Mouse (Mus musculus) MEL (cell line): ENCODE data around the gene Lipa. TPM values are rescaled to one million over a fixed set of nuclear protein-coding genes. Genes with fewer than 3 reads are reported as not detected.

Experiments used
- DNase-seq: peaks from one replicate; pipeline ENCODE4 v3.0.0; 2011; ENCODE audit warnings: low read depth, low spot score
- H3K27ac ChIP-seq: 2 replicates; pipeline ENCODE4 v1.5.1; 2012; ENCODE audit warnings: low read depth, mild to moderate bottlenecking, control low read depth, low read length, moderate library complexity; ENCODE audit not compliant: control insufficient read depth
- H3K27me3 ChIP-seq, 2 experiments: fragments of 150-350 bp in 1 of 2; sonication (generic) in 1 of 2; 2 replicates each; pipeline ENCODE4 v1.6.1; 2012; ENCODE audit warnings: low read length in 2 of 2, mild to moderate bottlenecking in 2 of 2, improper control_type of control experiment in 1 of 2, moderate library complexity in 1 of 2; ENCODE audit not compliant: insufficient read depth in 2 of 2, control insufficient read depth in 1 of 2
- H3K36me3 ChIP-seq, 2 experiments: 2 replicates each; pipeline ENCODE4 v1.6.1; 2012 to 2014; ENCODE audit warnings: low read length in 2 of 2, improper control_type of control experiment in 1 of 2, inconsistent platforms in 1 of 2, mild to moderate bottlenecking in 1 of 2; ENCODE audit not compliant: insufficient read depth in 2 of 2, control insufficient read depth in 1 of 2
- H3K4me1 ChIP-seq, 2 experiments: fragments of 150-350 bp in 1 of 2; sonication (generic) in 1 of 2; 2 replicates each; pipeline ENCODE4 v1.6.1; 2012; ENCODE audit warnings: low read length in 2 of 2, improper control_type of control experiment in 1 of 2, mild to moderate bottlenecking in 1 of 2; ENCODE audit not compliant: insufficient read depth in 2 of 2, control insufficient read depth in 1 of 2
- H3K4me3 ChIP-seq, 2 experiments: fragments of 150-350 bp in 1 of 2; sonication (generic) in 1 of 2; 2 replicates each; pipeline ENCODE4 v1.5.1; 2012; ENCODE audit warnings: low read depth in 2 of 2, low read length in 2 of 2, mild to moderate bottlenecking in 2 of 2, moderate library complexity in 2 of 2, control low read depth in 1 of 2, improper control_type of control experiment in 1 of 2; ENCODE audit not compliant: control insufficient read depth in 1 of 2, insufficient read depth in 1 of 2
- H3K79me2 ChIP-seq: 2 replicates; pipeline ENCODE4 v1.6.1; 2012; ENCODE audit warnings: mild to moderate bottlenecking, low read length, moderate library complexity; ENCODE audit not compliant: control insufficient read depth, poor library complexity, insufficient read depth
- H3K9ac ChIP-seq: 2 replicates; pipeline ENCODE4 v1.6.1; 2012; ENCODE audit warnings: low read depth, mild to moderate bottlenecking, control low read depth, low read length, moderate library complexity; ENCODE audit not compliant: control insufficient read depth, poor library complexity, severe bottlenecking
- H3K9me3 ChIP-seq: fragments of 150-350 bp; sonication (generic); replicated peaks from 2 replicates; pipeline ENCODE4 v1.6.1; 2012; ENCODE audit warnings: mild to moderate bottlenecking, low read length, improper control_type of control experiment, moderate library complexity; ENCODE audit not compliant: insufficient read depth
- CTCF ChIP-seq, 3 experiments: IDR thresholded peaks in 2 of 3; conservative IDR thresholded peaks in 1 of 3; 2 replicates each; pipeline ENCODE4 v1.5.1; 2011 to 2012; ENCODE audit warnings: low read length in 3 of 3, low read depth in 2 of 3, mild to moderate bottlenecking in 2 of 3, improper control_type of control experiment in 1 of 3, inconsistent platforms in 1 of 3, mixed read lengths in 1 of 3, moderate library complexity in 1 of 3; ENCODE audit not compliant: control insufficient read depth in 1 of 3, insufficient read depth in 1 of 3, poor library complexity in 1 of 3, severe bottlenecking in 1 of 3
- ETS1 ChIP-seq: IDR thresholded peaks from 2 replicates; pipeline ENCODE4 v1.6.1; 2012; ENCODE audit warnings: low read depth, mild to moderate bottlenecking, inconsistent platforms, low read length, improper control_type of control experiment, moderate library complexity
- GABPA ChIP-seq: IDR thresholded peaks from 2 replicates; pipeline ENCODE4 v1.6.1; 2012; ENCODE audit warnings: low read depth, mild to moderate bottlenecking, inconsistent platforms, low read length, improper control_type of control experiment, moderate library complexity
- GATA1 ChIP-seq: IDR thresholded peaks from 2 replicates; pipeline ENCODE4 v1.6.1; 2011; ENCODE audit warnings: low read depth, low read length, improper control_type of control experiment
- HCFC1 ChIP-seq: IDR thresholded peaks from 2 replicates; pipeline ENCODE4 v1.6.1; 2012; ENCODE audit warnings: low read depth, mild to moderate bottlenecking, inconsistent platforms, low read length, improper control_type of control experiment, moderate library complexity
- JUND ChIP-seq: IDR thresholded peaks from 2 replicates; pipeline ENCODE4 v1.6.1; 2011; ENCODE audit warnings: low read depth, mild to moderate bottlenecking, improper control_type of control experiment, low read length
- KAT2A ChIP-seq: conservative IDR thresholded peaks from 2 replicates; pipeline ENCODE4 v1.6.1; 2012; ENCODE audit warnings: low read depth, low read length, improper control_type of control experiment, inconsistent platforms
- MYC ChIP-seq: IDR thresholded peaks from 2 replicates; pipeline ENCODE4 v1.6.1; 2011; ENCODE audit warnings: low read depth, mild to moderate bottlenecking, low read length, improper control_type of control experiment, moderate library complexity
- POLR2AphosphoS2 ChIP-seq: IDR thresholded peaks from 2 replicates; pipeline ENCODE4 v1.6.1; 2011; ENCODE audit warnings: low read length, improper control_type of control experiment
- RAD21 ChIP-seq: IDR thresholded peaks from 2 replicates; pipeline ENCODE4 v1.6.1; 2011; ENCODE audit warnings: mild to moderate bottlenecking, low read depth, low read length, improper control_type of control experiment
- SMC3 ChIP-seq: IDR thresholded peaks from 2 replicates; pipeline ENCODE4 v1.6.1; 2011; ENCODE audit warnings: low read depth, low read length, improper control_type of control experiment
- TAL1 ChIP-seq: IDR thresholded peaks from 2 replicates; pipeline ENCODE4 v1.6.1; 2012; ENCODE audit warnings: mild to moderate bottlenecking, inconsistent platforms, low read length, moderate library complexity, mixed read lengths
- TCF12 ChIP-seq: IDR thresholded peaks from 2 replicates; pipeline ENCODE4 v1.6.1; 2014; ENCODE audit warnings: low read depth, mild to moderate bottlenecking, inconsistent platforms, low read length, improper control_type of control experiment, moderate library complexity
- UBTF ChIP-seq: IDR thresholded peaks from 2 replicates; pipeline ENCODE4 v1.6.1; 2012; ENCODE audit warnings: low read depth, mild to moderate bottlenecking, inconsistent platforms, low read length, improper control_type of control experiment, moderate library complexity, borderline replicate concordance; ENCODE audit not compliant: insufficient read depth
- USF1 ChIP-seq: IDR thresholded peaks from 2 replicates; pipeline ENCODE4 v1.6.1; 2014; ENCODE audit warnings: low read depth, mild to moderate bottlenecking, inconsistent platforms, low read length, improper control_type of control experiment, moderate library complexity
- ZC3H11A ChIP-seq: IDR thresholded peaks from 2 replicates; pipeline ENCODE4 v1.6.1; 2012; ENCODE audit warnings: low read depth, mild to moderate bottlenecking, inconsistent platforms, low read length, improper control_type of control experiment
- ZNF384 ChIP-seq: IDR thresholded peaks from 2 replicates; pipeline ENCODE4 v1.6.1; 2012; ENCODE audit warnings: low read depth, mild to moderate bottlenecking, inconsistent platforms, low read length, improper control_type of control experiment
- polyA plus RNA-seq, 2 experiments: library from polyadenylated mRNA; stranded (reverse) in 1 of 2; unstranded in 1 of 2; fragments of >175 nt in 1 of 2; fragments of >200 nt in 1 of 2; gene quantifications; 2 replicates each; pipeline versions ENCODE4 v1.2.1 to v1.2.4; 2012; ENCODE audit warnings: low replicate concordance in 2 of 2, low read depth in 1 of 2; ENCODE audit not compliant: insufficient read length in 2 of 2, insufficient read depth in 1 of 2, missing spikeins in 1 of 2
- total RNA-seq: library from RNA; depleted of rRNA; stranded (reverse); fragments of 300-350 nt; gene quantifications from 2 replicates; pipeline ENCODE4 v1.2.3, GENCODE M21; 2012

Gene Lipa
- total and polyA plus RNA-seq, 3 experiments, result 7.6 to 13.8 TPM; not detected in 1

- no peaks in the 10 kb centered on the region for H3K36me3 ChIP-seq
- H3K27me3 ChIP-seq, result peaks cover 0 to 4% of the 10 kb centered on the region in 2 experiments; a peak in 2 of 4 replicates
- H3K4me1 ChIP-seq, result no peaks in the 10 kb centered on the region
- H3K4me3 ChIP-seq, result no peak overlapping the region
- H3K79me2 ChIP-seq, result no peaks in the 10 kb centered on the region
- peak; percentile 72 for DNase-seq
- no peak overlapping the region for H3K27ac ChIP-seq
- H3K9ac ChIP-seq, result no peak overlapping the region
- no peaks in the 10 kb centered on the region for H3K9me3 ChIP-seq
- TF ChIP-seq GATA1, result peak; percentile 78
- TF ChIP-seq SMC3, result peak; percentile 87
- TF ChIP-seq RAD21, result peak; percentile 73
- no peak for TF ChIP-seq ETS1
- no peak for TF ChIP-seq ZNF384
- peak; percentile 37 to 80 (median 50); a peak in 5 of 6 replicates for TF ChIP-seq CTCF (IDR thresholded peaks at IDR 0.05 in 2 of 3, conservative IDR thresholded peaks at IDR 0.05 in 1 of 3; ENCODE audit: control insufficient read depth in 1 of 3, insufficient read depth in 1 of 3, low read depth in 2 of 3, low read length in 3 of 3, poor library complexity in 1 of 3, severe bottlenecking in 1 of 3)
- TF ChIP-seq ZC3H11A, result peak; percentile 77
Observed at GRCm38 (mm10) chr19:34483547-34483946, 43.7 kb downstream of the Lipa start.

- Histone ChIP-seq H3K4me3 (no peak within 1 kb of the TSS), H3K9me3 (no peaks in the 10 kb centered on the region), H3K27me3 (peaks cover 1 to 6% of the 10 kb centered on the region in 2 experiments; a peak in 3 of 4 replicates), H3K79me2 (no peaks in the 10 kb centered on the region), H3K27ac (no peak within 1 kb of the TSS), H3K36me3 (no peaks in the 10 kb centered on the region), H3K4me1 (peaks cover 0 to 3% of the 10 kb centered on the region in 2 experiments; a peak in 1 of 4 replicates), H3K9ac (no peak within 1 kb of the TSS)
- DNase-seq, result no peak
- TF ChIP-seq USF1, result no peak
- TF ChIP-seq ZNF384, result no peak
- no peak for TF ChIP-seq HCFC1
- no peak for TF ChIP-seq ZC3H11A
- TF ChIP-seq TCF12, result no peak
- no peak for TF ChIP-seq UBTF
- no peak for TF ChIP-seq GABPA
- no peak for TF ChIP-seq JUND
- TF ChIP-seq KAT2A, result no peak
- no peak for TF ChIP-seq POLR2AphosphoS2
- TF ChIP-seq MYC, result no peak
- TF ChIP-seq TAL1, result no peak
Observed at GRCm38 (mm10) chr19:34474991-34475971, 52.0 kb downstream of the Lipa start, which contains the start of gene Ch25h. Gene Ch25h (minus strand): TSS chr19:34475164.
